Mouse (Mus musculus) brain, embryonic 14.5 days (tissue): ENCODE results near the gene Ociad1.

Experiments used
- CTCF ChIP-seq: fragments of 200-500 bp; IDR thresholded peaks from 2 replicates; pipeline ENCODE4 v1.5.1; 2012; ENCODE audit warnings: inconsistent platforms, mild to moderate bottlenecking, moderate library complexity, borderline replicate concordance; ENCODE audit not compliant: insufficient read depth, insufficient read length; ENCODE audit errors: extremely low read depth
- POLR2A ChIP-seq: fragments of 200-500 bp; IDR thresholded peaks from 2 replicates; pipeline ENCODE4 v1.6.1; 2012; ENCODE audit warnings: mild to moderate bottlenecking, inconsistent platforms, borderline replicate concordance; ENCODE audit not compliant: poor library complexity, insufficient read depth, insufficient read length, severe bottlenecking; ENCODE audit errors: extremely low read depth

- no peak for TF ChIP-seq CTCF
- TF ChIP-seq POLR2A, result no peak
These were observed 11.9 kb downstream of the Ociad1 start for GRCm38 (mm10) chr5:73304507-73304906.
